Mouse (Mus musculus) hindbrain, embryonic 10.5 days (tissue): ENCODE measurements around the gene Irak3. TPM values are rescaled to one million over a fixed set of nuclear protein-coding genes. Genes with fewer than 3 reads are reported as not detected.

ENCODE experiments used
- DNase-seq: peaks from one replicate; pipeline ENCODE4 v3.0.0-alpha.2; 2017; ENCODE audit warnings: low spot score
- H3K27ac ChIP-seq: fragments of 300-500 bp; sonication (generic); 2 replicates; pipeline ENCODE4 v1.5.1; 2016; ENCODE audit warnings: mild to moderate bottlenecking, moderate library complexity
- H3K27me3 ChIP-seq: fragments of 300-500 bp; sonication (generic); 2 replicates; pipeline ENCODE4 v1.6.1; 2016; ENCODE audit warnings: mild to moderate bottlenecking; ENCODE audit not compliant: poor library complexity, insufficient read depth, severe bottlenecking
- H3K36me3 ChIP-seq: fragments of 300-500 bp; sonication (generic); 2 replicates; pipeline ENCODE4 v1.6.1; 2016; ENCODE audit warnings: mild to moderate bottlenecking, moderate library complexity
- H3K4me1 ChIP-seq: fragments of 300-500 bp; sonication (generic); replicated peaks from 2 replicates; pipeline ENCODE4 v1.6.1; 2016; ENCODE audit warnings: mild to moderate bottlenecking
- H3K4me3 ChIP-seq: fragments of 300-500 bp; sonication (generic); 2 replicates; pipeline ENCODE4 v1.5.1; 2016; ENCODE audit warnings: mild to moderate bottlenecking, moderate library complexity
- H3K9me3 ChIP-seq: fragments of 300-500 bp; sonication (generic); 2 replicates; pipeline ENCODE4 v1.6.1; 2016; ENCODE audit warnings: mild to moderate bottlenecking, moderate library complexity
- WGBS: fragments of 180-500 bp; shearing (Covaris S2); methylation state at CpG from one replicate; pipeline ENCODE4 v1.1.7; 2016; 5-methylcytosine and 5-hydroxymethylcytosine counted together
- polyA plus RNA-seq: library from polyadenylated mRNA; unstranded; fragments of >200 nt; fragmentation: Nextera tagmentation; extraction: Ambion mirVana; gene quantifications from 2 replicates; pipeline ENCODE4 v1.2.1, GENCODE M21; 2016

The Irak3 gene
- polyA plus RNA-seq, 1 experiment from 2014 or later, result 0.99 TPM

- Histone ChIP-seq H3K4me3 (no peak overlapping the region), H3K9me3 (peaks cover 9% of the 10 kb centered on the region; the same call in 1 of the 2 replicates), H3K27ac (no peak overlapping the region), H3K4me1 (peaks cover 18% of the 10 kb centered on the region), H3K36me3 (no peaks in the 10 kb centered on the region), H3K27me3 (no peaks in the 10 kb centered on the region)
- WGBS, result 85% methylated on average over 1 of the region's 1 CpGs
- DNase-seq, result no peak
Observed at GRCm38 (mm10) chr10:120168070-120168469, 33.9 kb downstream of the Irak3 start.

GRCm38 (mm10) chr10:120165793-120166503, 36.0 kb downstream of the Irak3 start:
- DNase-seq, result no peak
- Histone ChIP-seq H3K27me3 (no peaks in the 10 kb centered on the region), H3K4me3 (no peak overlapping the region), H3K9me3 (no peaks in the 10 kb centered on the region), H3K27ac (no peak overlapping the region), H3K36me3 (no peaks in the 10 kb centered on the region), H3K4me1 (peaks cover 13% of the 10 kb centered on the region)
- 86% methylated on average over 17 of the region's 17 CpGs for WGBS

GRCm38 (mm10) chr10:120164931-120165792, 36.8 kb downstream of the Irak3 start:
- Histone ChIP-seq H3K27ac (no peak overlapping the region), H3K4me3 (no peak overlapping the region), H3K4me1 (peaks cover 13% of the 10 kb centered on the region), H3K27me3 (no peaks in the 10 kb centered on the region), H3K9me3 (no peaks in the 10 kb centered on the region), H3K36me3 (no peaks in the 10 kb centered on the region)
- no peak for DNase-seq
- WGBS, result 86% methylated on average over 19 of the region's 19 CpGs

GRCm38 (mm10) chr10:120163490-120163889, 38.4 kb downstream of the Irak3 start:
- Histone ChIP-seq H3K36me3 (no peaks in the 10 kb centered on the region), H3K4me1 (peaks cover 10% of the 10 kb centered on the region), H3K4me3 (no peak overlapping the region), H3K9me3 (no peaks in the 10 kb centered on the region), H3K27ac (no peak overlapping the region), H3K27me3 (no peaks in the 10 kb centered on the region)
- 95% methylated on average over 7 of the region's 7 CpGs for WGBS
- DNase-seq, result no peak

- 91% methylated on average over 10 of the region's 10 CpGs for WGBS
- H3K4me1 ChIP-seq, result peaks cover 10% of the 10 kb centered on the region
- H3K4me3 ChIP-seq, result no peak overlapping the region
- H3K9me3 ChIP-seq, result no peaks in the 10 kb centered on the region
- no peaks in the 10 kb centered on the region for H3K27me3 ChIP-seq
- DNase-seq, result no peak
- no peak overlapping the region for H3K27ac ChIP-seq
- no peaks in the 10 kb centered on the region for H3K36me3 ChIP-seq
Observed at GRCm38 (mm10) chr10:120162840-120163239, 39.1 kb downstream of the Irak3 start.

- 88% methylated on average over 9 of the region's 9 CpGs for WGBS
- Histone ChIP-seq H3K4me1 (peaks cover 8% of the 10 kb centered on the region), H3K27ac (no peak overlapping the region), H3K27me3 (no peaks in the 10 kb centered on the region), H3K4me3 (no peak overlapping the region), H3K9me3 (no peaks in the 10 kb centered on the region), H3K36me3 (no peaks in the 10 kb centered on the region)
- DNase-seq, result no peak
Observed at GRCm38 (mm10) chr10:120160533-120160932, 41.4 kb downstream of the Irak3 start.

GRCm38 (mm10) chr10:120153911-120154310, 48.0 kb downstream of the Irak3 start:
- H3K36me3 ChIP-seq, result no peaks in the 10 kb centered on the region
- DNase-seq, result no peak
- WGBS, result 90% methylated on average over 2 of the region's 2 CpGs
- H3K9me3 ChIP-seq, result 0 out of 2 replicates have a peak, but pooled peaks cover 11% of the 10 kb centered on the region
- H3K27me3 ChIP-seq, result no peaks in the 10 kb centered on the region
- no peak overlapping the region for H3K4me3 ChIP-seq
- H3K27ac ChIP-seq, result no peak overlapping the region
- H3K4me1 ChIP-seq, result no peaks in the 10 kb centered on the region

- Histone ChIP-seq H3K27me3 (no peaks in the 10 kb centered on the region), H3K4me1 (no peaks in the 10 kb centered on the region), H3K4me3 (no peak overlapping the region), H3K27ac (no peak overlapping the region), H3K36me3 (no peaks in the 10 kb centered on the region), H3K9me3 (0 out of 2 replicates have a peak, but pooled peaks cover 11% of the 10 kb centered on the region)
- WGBS, result 89% methylated on average over 7 of the region's 7 CpGs
- DNase-seq, result no peak
Observed at GRCm38 (mm10) chr10:120151672-120152071, 50.3 kb downstream of the Irak3 start.

GRCm38 (mm10) chr10:120140916-120141516, 60.9 kb downstream of the Irak3 start:
- Histone ChIP-seq H3K27me3 (no peaks in the 10 kb centered on the region), H3K36me3 (0 out of 2 replicates have a peak, but pooled peaks cover 4% of the 10 kb centered on the region), H3K9me3 (peaks cover 21% of the 10 kb centered on the region), H3K4me3 (no peak overlapping the region), H3K4me1 (no peaks in the 10 kb centered on the region), H3K27ac (no peak overlapping the region)
- DNase-seq, result no peak
- WGBS, result 74% methylated on average over 10 of the region's 10 CpGs

- Histone ChIP-seq H3K4me1 (no peaks in the 10 kb centered on the region), H3K36me3 (0 out of 2 replicates have a peak, but pooled peaks cover 4% of the 10 kb centered on the region), H3K27me3 (no peaks in the 10 kb centered on the region), H3K9me3 (peaks cover 19% of the 10 kb centered on the region), H3K27ac (no peak overlapping the region), H3K4me3 (no peak overlapping the region)
- DNase-seq, result no peak
- 71% methylated on average over 4 of the region's 4 CpGs for WGBS
Observed at GRCm38 (mm10) chr10:120140193-120140592, 61.7 kb downstream of the Irak3 start.

- Histone ChIP-seq H3K4me3 (no peak overlapping the region), H3K9me3 (0 out of 2 replicates have a peak, but pooled peaks cover 2% of the 10 kb centered on the region), H3K36me3 (no peaks in the 10 kb centered on the region), H3K4me1 (0 out of 2 replicates have a peak, but pooled peaks cover 4% of the 10 kb centered on the region), H3K27ac (no peak overlapping the region), H3K27me3 (no peaks in the 10 kb centered on the region)
- 86% methylated on average over 12 of the region's 12 CpGs for WGBS
- no peak for DNase-seq
Observed at GRCm38 (mm10) chr10:120136020-120136562, 65.8 kb downstream of the Irak3 start.

GRCm38 (mm10) chr10:120133697-120134096, 68.2 kb downstream of the Irak3 start:
- H3K4me1 ChIP-seq, result 0 out of 2 replicates have a peak, but pooled peaks cover 8% of the 10 kb centered on the region
- 0 out of 2 replicates have a peak, but pooled peaks cover 2% of the 10 kb centered on the region for H3K9me3 ChIP-seq
- H3K27ac ChIP-seq, result no peak overlapping the region
- no peaks in the 10 kb centered on the region for H3K36me3 ChIP-seq
- WGBS, result 84% methylated on average over 11 of the region's 11 CpGs
- H3K4me3 ChIP-seq, result no peak overlapping the region
- DNase-seq, result no peak
- no peaks in the 10 kb centered on the region for H3K27me3 ChIP-seq
